Mouse (Mus musculus): ENCODE results near the gene Ackr3. TPM values are rescaled to one million over a fixed set of nuclear protein-coding genes. Genes with fewer than 3 reads are reported as not detected.

Gene Ackr3
- polyA plus RNA-seq, 1 experiment from 2014 or later: 24.4 TPM

DNA sequence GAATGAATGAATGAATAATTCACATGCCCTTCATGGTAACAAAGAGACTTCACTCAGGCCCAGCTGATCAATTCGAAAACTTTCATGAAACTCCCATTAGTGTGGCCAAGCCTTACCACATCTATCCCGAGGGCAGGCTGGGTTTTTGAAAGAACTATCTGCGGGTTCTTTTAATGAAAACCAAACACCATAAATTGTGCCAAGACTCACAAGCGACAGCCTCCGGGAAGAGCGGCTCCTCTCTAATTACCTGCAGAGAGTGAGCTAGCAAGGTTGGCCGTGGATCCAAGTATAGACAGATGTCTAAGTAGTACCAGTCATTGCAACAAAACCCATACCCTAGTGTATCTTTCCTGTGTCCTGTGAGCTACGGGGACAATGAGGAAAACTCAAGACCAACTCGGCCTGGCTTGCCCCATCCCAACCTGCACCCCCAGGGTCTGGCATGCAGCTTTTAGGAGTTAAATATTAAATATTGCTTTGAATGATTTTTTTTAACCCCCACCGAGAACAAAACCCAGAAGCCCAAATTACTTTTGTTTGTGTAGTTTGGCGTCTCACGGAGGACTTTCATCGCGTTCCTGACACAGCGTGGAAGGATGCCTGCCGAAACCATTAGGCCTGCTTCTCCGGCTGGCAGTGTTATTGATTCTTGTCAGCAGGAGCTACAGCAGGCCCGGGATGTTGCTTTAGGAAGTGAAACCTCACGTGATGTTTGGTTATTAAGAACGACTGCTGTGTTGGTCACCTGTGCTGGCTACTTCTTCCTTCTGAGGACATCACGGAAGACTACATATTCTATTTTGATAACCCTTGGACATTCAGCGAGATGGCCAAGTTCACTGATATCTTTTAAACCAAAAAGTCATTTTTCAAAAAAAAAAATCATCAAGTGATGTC is 28.1 kb downstream of the Ackr3 start:
- Histone ChIP-seq H3K4me1 (peaks cover 11% of the 10 kb centered on the region), H3K36me3 (no peaks in the 10 kb centered on the region), H3K9me3 (no peaks in the 10 kb centered on the region), H3K4me2 (no peak overlapping the region), H3K4me3 (no peak overlapping the region), H3K27ac (no peak overlapping the region), H3K9ac (no peak overlapping the region), H3K27me3 (peaks cover 11% of the 10 kb centered on the region; the same call in 1 of the 2 replicates)
- no peak for ATAC-seq (ENCODE audit: borderline replicate concordance, extremely low read depth, low FRiP score, low TSS enrichment)
- 64% methylated on average over 22 of the region's 22 CpGs for WGBS

GRCm38 (mm10) chr1:90232491-90232885 is 28.7 kb downstream of the Ackr3 start:
- H3K4me2 ChIP-seq: no peak overlapping the region
- ATAC-seq (ENCODE audit: borderline replicate concordance, extremely low read depth, low FRiP score, low TSS enrichment): no peak
- H3K4me1 ChIP-seq: peaks cover 8% of the 10 kb centered on the region
- H3K9ac ChIP-seq: no peak overlapping the region
- no peaks in the 10 kb centered on the region for H3K36me3 ChIP-seq
- peaks cover 11% of the 10 kb centered on the region; the same call in 1 of the 2 replicates for H3K27me3 ChIP-seq
- no peak overlapping the region for H3K4me3 ChIP-seq
- H3K9me3 ChIP-seq: no peaks in the 10 kb centered on the region
- no peak overlapping the region for H3K27ac ChIP-seq

- H3K9ac ChIP-seq: no peak overlapping the region
- no peak overlapping the region for H3K4me3 ChIP-seq
- no peak overlapping the region for H3K27ac ChIP-seq
- ATAC-seq (ENCODE audit: borderline replicate concordance, extremely low read depth, low FRiP score, low TSS enrichment): no peak
- 72% methylated on average over 11 of the region's 11 CpGs for WGBS
- H3K36me3 ChIP-seq: no peaks in the 10 kb centered on the region
- no peaks in the 10 kb centered on the region for H3K4me1 ChIP-seq
- H3K27me3 ChIP-seq: peaks cover 8% of the 10 kb centered on the region; the same call in 1 of the 2 replicates
- no peaks in the 10 kb centered on the region for H3K9me3 ChIP-seq
- H3K4me2 ChIP-seq: no peak overlapping the region
Measured at GRCm38 (mm10) chr1:90234620-90235054, 30.9 kb downstream of the Ackr3 start.

DNA sequence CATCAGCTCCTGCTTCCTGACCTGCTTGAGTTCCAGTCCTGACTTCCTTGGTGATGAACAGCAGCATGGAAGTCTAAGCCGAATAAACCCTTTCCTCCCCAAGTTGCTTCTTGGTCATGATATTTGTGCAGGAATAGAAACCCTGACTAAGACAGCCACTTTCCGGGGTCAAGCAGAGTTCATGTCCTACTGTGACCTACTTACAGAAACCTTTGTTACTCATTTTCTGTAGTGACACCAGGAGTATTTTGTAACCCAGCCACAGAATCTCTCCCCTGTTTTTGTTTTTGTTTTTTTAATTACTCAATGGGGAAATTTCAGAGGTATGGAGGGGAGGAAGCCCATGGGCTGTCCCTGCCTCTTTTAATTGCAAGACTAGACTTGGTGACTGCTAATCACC is 32.9 kb downstream of the Ackr3 start:
- Histone ChIP-seq H3K9me3 (no peaks in the 10 kb centered on the region), H3K36me3 (no peaks in the 10 kb centered on the region), H3K27me3 (peaks cover 4% of the 10 kb centered on the region; the same call in 1 of the 2 replicates), H3K27ac (no peak overlapping the region), H3K9ac (no peak overlapping the region), H3K4me2 (no peak overlapping the region), H3K4me3 (no peak overlapping the region), H3K4me1 (no peaks in the 10 kb centered on the region)
- WGBS: 85% methylated on average over 2 of the region's 2 CpGs
- ATAC-seq (ENCODE audit: borderline replicate concordance, extremely low read depth, low FRiP score, low TSS enrichment): no peak

DNA sequence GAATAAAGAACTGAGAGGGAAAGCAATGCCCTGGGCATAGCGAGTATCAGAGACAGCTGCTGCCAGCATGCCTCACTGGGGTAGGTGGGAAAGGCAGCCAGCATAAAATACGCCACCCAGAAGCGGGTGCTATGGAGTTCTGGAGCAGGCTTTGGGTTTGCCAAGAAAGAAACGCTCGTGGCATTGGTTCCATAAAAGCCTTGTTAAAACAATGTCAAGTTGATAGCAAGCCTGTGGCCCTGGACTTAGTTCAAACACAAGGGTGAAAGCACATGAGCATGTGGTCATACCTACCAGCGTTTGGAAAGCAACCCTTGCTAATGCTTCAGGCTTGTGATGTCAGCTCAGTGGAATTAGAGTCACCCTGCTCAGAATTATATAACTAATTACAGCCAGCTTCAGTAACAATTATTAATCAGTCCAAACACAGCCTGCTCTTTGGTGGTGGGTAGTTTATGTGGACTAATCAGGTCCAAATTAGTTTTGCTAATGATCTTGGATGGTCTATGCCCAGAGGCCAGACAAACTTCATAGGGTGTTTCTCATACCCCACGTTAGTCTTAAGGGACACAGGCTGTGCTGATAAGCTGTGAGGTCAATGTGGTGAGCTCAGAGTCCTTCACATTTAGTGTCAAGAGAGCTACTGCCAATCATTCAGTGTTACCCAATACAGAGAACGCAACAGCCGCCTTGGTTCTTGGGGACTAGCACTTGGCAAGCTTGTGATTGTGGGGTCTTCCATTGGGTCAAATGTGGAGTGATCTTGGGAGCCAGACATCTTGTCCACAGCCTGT is 34.5 kb downstream of the Ackr3 start:
- ATAC-seq (ENCODE audit: borderline replicate concordance, extremely low read depth, low FRiP score, low TSS enrichment): no peak
- Histone ChIP-seq H3K4me2 (no peak overlapping the region), H3K36me3 (no peaks in the 10 kb centered on the region), H3K9me3 (no peaks in the 10 kb centered on the region), H3K9ac (no peak overlapping the region), H3K4me3 (no peak overlapping the region), H3K27ac (no peak overlapping the region), H3K27me3 (peaks cover 4% of the 10 kb centered on the region; the same call in 1 of the 2 replicates), H3K4me1 (no peaks in the 10 kb centered on the region)
- WGBS: 73% methylated on average over 9 of the region's 9 CpGs

DNA sequence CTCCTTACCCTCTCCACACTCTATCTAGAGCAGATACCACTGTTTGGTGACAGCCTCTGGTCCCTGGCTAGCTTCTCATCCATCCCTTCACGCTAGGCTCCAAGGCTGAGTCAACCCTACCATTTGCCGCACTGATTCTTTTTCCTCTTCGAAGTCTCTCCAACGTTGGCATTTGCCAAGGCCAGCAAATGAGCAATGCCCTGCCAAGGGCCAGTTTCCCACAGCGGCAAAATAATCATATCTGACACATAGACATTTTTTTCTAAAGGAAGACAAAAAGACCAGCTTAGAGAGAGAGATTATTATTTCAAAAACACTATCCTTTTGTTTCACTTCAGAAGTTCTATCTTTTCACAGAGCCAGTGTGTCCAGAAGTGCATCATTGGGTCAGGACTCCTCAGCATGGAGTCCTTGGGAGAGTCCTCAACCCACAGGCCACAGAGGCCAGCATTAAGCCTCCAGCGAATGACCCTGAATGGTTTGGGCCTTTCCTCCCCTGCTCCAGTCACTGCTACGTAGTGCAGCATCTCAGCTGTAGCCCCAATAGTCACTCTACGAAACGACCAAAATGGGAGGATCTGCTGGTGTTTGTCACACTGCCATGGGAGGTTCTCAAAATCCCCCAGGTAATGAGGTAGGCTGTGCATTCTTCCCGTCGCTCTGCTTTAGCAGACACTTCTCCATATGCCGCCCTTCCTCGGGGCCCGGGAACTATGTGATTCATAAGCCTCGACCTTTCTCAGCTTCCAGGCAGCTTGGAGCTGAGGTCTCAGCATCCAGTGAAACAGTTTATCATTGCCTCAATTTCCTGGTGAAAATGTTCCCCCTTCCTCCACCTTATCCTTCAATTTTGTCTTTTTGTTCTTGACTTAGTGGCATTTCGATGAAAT is 35.8 kb downstream of the Ackr3 start:
- Histone ChIP-seq H3K4me3 (no peak overlapping the region), H3K4me2 (no peak overlapping the region), H3K9me3 (no peaks in the 10 kb centered on the region), H3K9ac (no peak overlapping the region), H3K27me3 (peaks cover under 1% of the 10 kb centered on the region; the same call in 1 of the 2 replicates), H3K27ac (no peak overlapping the region), H3K36me3 (no peaks in the 10 kb centered on the region), H3K4me1 (no peaks in the 10 kb centered on the region)
- ATAC-seq (ENCODE audit: borderline replicate concordance, extremely low read depth, low FRiP score, low TSS enrichment): no peak
- 85% methylated on average over 16 of the region's 16 CpGs for WGBS

- Histone ChIP-seq H3K9me3 (no peaks in the 10 kb centered on the region), H3K4me1 (no peaks in the 10 kb centered on the region), H3K27me3 (no peaks in the 10 kb centered on the region), H3K36me3 (no peaks in the 10 kb centered on the region), H3K4me3 (no peak overlapping the region), H3K4me2 (no peak overlapping the region), H3K27ac (no peak overlapping the region), H3K9ac (no peak overlapping the region)
- no peak for ATAC-seq (ENCODE audit: borderline replicate concordance, extremely low read depth, low FRiP score, low TSS enrichment)
- WGBS: 56% methylated on average over 4 of the region's 4 CpGs
Measured at GRCm38 (mm10) chr1:90240287-90240686, 36.5 kb downstream of the Ackr3 start.

GRCm38 (mm10) chr1:90242444-90242989 is 38.7 kb downstream of the Ackr3 start:
- no peak overlapping the region for H3K4me2 ChIP-seq
- WGBS: 72% methylated on average over 8 of the region's 8 CpGs
- H3K4me1 ChIP-seq: no peaks in the 10 kb centered on the region
- no peaks in the 10 kb centered on the region for H3K9me3 ChIP-seq
- no peak overlapping the region for H3K9ac ChIP-seq
- no peaks in the 10 kb centered on the region for H3K27me3 ChIP-seq
- H3K4me3 ChIP-seq: no peak overlapping the region
- H3K27ac ChIP-seq: no peak overlapping the region
- no peak for ATAC-seq (ENCODE audit: borderline replicate concordance, extremely low read depth, low FRiP score, low TSS enrichment)
- H3K36me3 ChIP-seq: no peaks in the 10 kb centered on the region

DNA sequence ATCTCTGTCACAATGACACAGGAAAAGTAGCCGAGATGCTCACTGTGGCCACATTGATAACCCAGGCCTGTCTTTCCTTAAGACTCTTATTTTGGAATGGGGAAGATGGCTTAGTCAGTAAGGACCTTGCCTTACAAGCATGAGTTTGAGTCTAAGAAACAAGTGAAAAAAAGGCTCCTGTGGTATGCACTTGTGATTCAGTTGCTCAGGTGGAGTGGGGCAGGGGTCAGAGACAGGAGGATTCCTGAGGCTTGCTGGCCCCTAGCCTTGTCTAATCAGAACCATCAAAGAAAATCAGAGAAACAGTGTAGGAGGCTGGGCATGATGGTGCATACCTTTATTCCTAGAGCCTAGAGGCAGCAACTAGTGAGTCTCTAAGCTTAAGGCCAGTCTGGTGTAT is 40.8 kb downstream of the Ackr3 start:
- Histone ChIP-seq H3K27me3 (no peaks in the 10 kb centered on the region), H3K36me3 (no peaks in the 10 kb centered on the region), H3K9me3 (no peaks in the 10 kb centered on the region), H3K4me1 (no peaks in the 10 kb centered on the region), H3K4me3 (no peak overlapping the region), H3K4me2 (no peak overlapping the region), H3K9ac (no peak overlapping the region), H3K27ac (no peak overlapping the region)
- 74% methylated on average over 1 of the region's 1 CpGs for WGBS
- no peak for ATAC-seq (ENCODE audit: borderline replicate concordance, extremely low read depth, low FRiP score, low TSS enrichment)

DNA sequence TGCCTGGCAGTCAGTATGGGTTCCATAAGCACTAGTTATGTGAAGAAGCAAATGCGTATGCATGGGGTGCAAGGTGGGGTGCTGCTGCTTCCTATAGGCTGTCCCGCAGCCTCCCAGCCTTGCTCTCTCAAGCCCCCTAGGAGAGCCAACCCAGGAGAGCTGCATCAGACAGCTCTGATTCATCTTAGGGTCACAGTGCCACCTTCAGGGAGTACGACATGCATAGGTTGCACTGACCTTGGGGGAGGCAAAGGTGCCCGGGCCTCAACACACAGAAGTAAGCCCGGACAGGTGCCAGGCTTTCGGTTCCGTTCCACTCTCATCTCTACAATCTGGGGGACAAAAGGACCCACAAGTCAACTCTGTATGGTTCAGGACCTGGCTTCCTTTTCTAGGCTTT is 41.8 kb downstream of the Ackr3 start:
- H3K36me3 ChIP-seq: no peaks in the 10 kb centered on the region
- no peaks in the 10 kb centered on the region for H3K9me3 ChIP-seq
- H3K4me2 ChIP-seq: no peak overlapping the region
- 76% methylated on average over 7 of the region's 7 CpGs for WGBS
- no peak overlapping the region for H3K9ac ChIP-seq
- peaks cover 4% of the 10 kb centered on the region for H3K4me1 ChIP-seq
- no peak for ATAC-seq (ENCODE audit: borderline replicate concordance, extremely low read depth, low FRiP score, low TSS enrichment)
- no peak overlapping the region for H3K27ac ChIP-seq
- H3K4me3 ChIP-seq: no peak overlapping the region
- H3K27me3 ChIP-seq: no peaks in the 10 kb centered on the region

DNA sequence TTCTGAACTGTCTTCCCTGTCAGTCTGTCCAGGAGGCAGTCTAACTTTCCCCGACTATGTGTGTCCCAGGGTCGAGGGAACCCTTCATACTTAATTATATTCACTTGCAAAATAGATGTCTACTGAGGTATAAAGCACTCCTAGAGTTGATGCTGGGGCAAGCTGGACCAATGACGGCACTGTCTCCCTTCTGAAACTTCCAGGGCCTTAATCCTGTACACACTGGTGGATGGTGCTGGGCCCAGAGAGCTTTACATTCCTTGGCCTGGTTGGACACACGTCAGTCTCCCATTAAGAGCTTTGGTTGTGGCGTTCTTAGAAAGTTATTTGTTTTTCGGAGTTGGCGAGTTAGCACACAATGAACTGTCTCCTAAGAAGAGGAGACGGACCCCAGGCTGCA is 42.3 kb downstream of the Ackr3 start:
- no peaks in the 10 kb centered on the region for H3K9me3 ChIP-seq
- H3K27ac ChIP-seq: no peak overlapping the region
- no peak overlapping the region for H3K4me3 ChIP-seq
- no peak for ATAC-seq (ENCODE audit: borderline replicate concordance, extremely low read depth, low FRiP score, low TSS enrichment)
- peaks cover 5% of the 10 kb centered on the region for H3K4me1 ChIP-seq
- H3K9ac ChIP-seq: no peak overlapping the region
- 0 out of 2 replicates have a peak, but pooled peaks cover 2% of the 10 kb centered on the region for H3K27me3 ChIP-seq
- no peak overlapping the region for H3K4me2 ChIP-seq
- WGBS: 57% methylated on average over 8 of the region's 8 CpGs
- H3K36me3 ChIP-seq: no peaks in the 10 kb centered on the region
